Mouse (Mus musculus) CD4-positive naive resting alpha-beta T cell, adult 57 days (primary cell): ENCODE data around the gene Itk. TPM values are rescaled to one million over a fixed set of nuclear protein-coding genes. Genes with fewer than 3 reads are reported as not detected.

Source experiments
- total RNA-seq: library from RNA; stranded (reverse); gene quantifications from one replicate; pipeline ENCODE4 v1.2.4, GENCODE M21; 2023

The Itk gene
- 537 TPM for total RNA-seq

GRCm38 (mm10) chr11:46389336-46390117, at the start of gene Itk:
Gene Itk (minus strand): TSS chr11:46389515.

GRCm38 (mm10) chr11:46436760-46437458, 47.6 kb upstream of the Itk start, which contains the start of gene Med7:
Gene Med7 (plus strand): TSS chr11:46436925.

GRCm38 (mm10) chr11:46396167-46396859, 7.0 kb upstream of the Itk start, which contains the start of gene Fam71b:
Gene Fam71b (plus strand): TSS chr11:46396559.

GRCm38 (mm10) chr11:46312523-46313035, 76.7 kb downstream of the Itk start, which contains the start of gene Cyfip2:
Gene Cyfip2 (minus strand): TSS chr11:46312859.

Other genes starting within 250 kb of the Itk start
- 0.21 TPM for gene Nipal4, start 223.0 kb downstream of the Itk start, total RNA-seq
- gene Fndc9, start 154.0 kb downstream of the Itk start, total RNA-seq: not detected
- 167 TPM for gene Cyfip2, start 76.7 kb downstream of the Itk start, total RNA-seq
- 0.44 TPM for gene Fam71b, start 7.0 kb upstream of the Itk start, total RNA-seq
- 25.5 TPM for gene Med7, start 47.4 kb upstream of the Itk start, total RNA-seq
- gene Havcr2, start 65.4 kb upstream of the Itk start, total RNA-seq: 0.24 TPM
- gene Gm12169, start 134.7 kb upstream of the Itk start, total RNA-seq: not detected
- gene BC053393, start 182.0 kb upstream of the Itk start, total RNA-seq: not detected
- gene Dppa1, start 239.7 kb upstream of the Itk start, total RNA-seq: not detected